Mouse (Mus musculus) heart, postnatal 36 days (tissue): Measurements from ENCODE around the gene Pdgfra. TPM values are rescaled to one million over a fixed set of nuclear protein-coding genes. Genes with fewer than 3 reads are reported as not detected.

Experiments used
- DNase-seq, 2 experiments: peaks; one replicate each; pipeline ENCODE4 v3.0.0; 2021 to 2022
- intact Hi-C: fragments of 180-260 bp; cut with DNase I; formaldehyde crosslinking; loops from one replicate; pipeline ENCODE4 v1.15.1; 2025
- total RNA-seq, 2 experiments: library from RNA; stranded (reverse); gene quantifications; 2 replicates each; pipeline ENCODE4 v1.2.3; 2021

Pdgfra gene
- total RNA-seq, 2 experiments from 2014 or later = 30.2 to 31.7 TPM

GRCm38 (mm10) chr5:75154621-75155235, 2.6 kb downstream of the Pdgfra start:
- DNase-seq = peak; percentile 53 to 59

DNA sequence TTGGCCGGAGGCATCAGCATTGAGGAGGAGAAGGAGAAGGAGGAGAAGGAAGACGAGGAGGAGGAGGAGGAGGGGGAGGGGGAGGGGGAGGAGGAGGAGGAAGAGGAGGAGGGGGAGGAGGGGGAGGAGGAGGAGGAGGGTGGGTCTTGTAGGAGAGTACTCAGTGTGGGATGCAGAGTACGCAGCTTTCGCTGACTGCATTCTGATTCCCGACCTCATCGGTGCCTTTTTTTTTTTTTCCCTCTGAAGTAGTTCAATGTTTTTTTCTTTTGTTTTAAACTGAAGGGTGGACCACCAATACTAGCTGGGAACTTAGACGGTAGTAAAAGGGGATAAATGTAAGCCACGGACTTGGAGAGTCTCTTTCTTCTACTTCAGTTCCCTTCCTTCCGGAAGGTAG, 3.2 kb downstream of the Pdgfra start:
- intact Hi-C loops = loop anchor here (5.0 to 10.0 kb wide), 4 partner anchors 513 to 1160 kb away; partner anchors contain the start of gene Fip1l1
- DNase-seq = no peak

More at GRCm38 (mm10) chr5:75154621-75155235, 2.6 kb downstream of the Pdgfra start:
- intact Hi-C loops = loop anchor here (5.0 to 10.0 kb wide), 7 partner anchors 357 to 1392 kb away; partner anchors contain the start of gene Fip1l1

DNA sequence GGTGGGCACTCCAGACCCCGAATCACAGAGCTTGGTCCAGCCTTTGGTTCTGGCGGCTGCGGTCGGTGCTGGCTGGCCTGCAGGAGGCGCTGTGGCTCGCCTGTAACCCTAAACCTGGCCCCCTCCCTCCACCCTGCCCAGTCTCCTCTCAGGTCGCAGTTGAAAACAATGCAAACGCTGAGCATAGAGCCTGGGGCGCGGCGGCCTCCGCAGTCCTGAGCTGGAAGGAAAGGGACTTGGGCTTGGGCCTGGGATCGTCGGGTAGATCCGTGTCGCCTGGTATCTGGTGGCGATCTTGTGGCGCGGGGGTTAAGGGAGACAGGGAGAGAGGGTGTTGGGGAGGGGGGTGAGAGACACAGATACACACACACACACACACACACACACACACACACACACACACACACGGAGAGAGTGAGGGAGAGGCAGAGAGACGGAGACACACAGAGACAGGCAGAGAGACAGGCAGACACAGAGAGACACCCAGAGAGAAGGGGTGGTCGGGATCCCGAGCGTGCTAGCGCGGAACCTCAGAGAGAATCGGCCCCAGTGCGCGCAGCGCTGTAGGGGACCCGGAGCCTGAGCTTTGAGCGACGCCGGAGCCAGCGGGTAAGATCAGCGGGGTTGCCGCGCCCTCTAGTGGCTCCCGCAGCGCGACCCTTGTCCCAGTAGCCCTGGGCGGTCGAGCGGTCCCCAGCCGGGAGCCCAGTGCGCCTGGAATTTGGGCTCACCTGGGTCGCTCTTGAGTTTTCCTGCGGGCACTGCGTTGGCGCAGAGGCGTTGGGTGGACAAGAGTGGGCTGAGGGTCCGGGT, 3.9 kb downstream of the Pdgfra start:
- DNase-seq = peak; percentile 91
- intact Hi-C loops = loop anchor here (1.0 to 10.0 kb wide), 7 partner anchors 514 to 1469 kb away; partner anchors contain the start of gene Fip1l1

- peak; percentile 45 to 53 for DNase-seq
- intact Hi-C loops = loop anchor here (1.0 to 10.0 kb wide), 8 partner anchors 514 to 1470 kb away; partner anchors contain the start of gene Fip1l1
These were observed 4.5 kb downstream of the Pdgfra start for GRCm38 (mm10) chr5:75156554-75157036.

GRCm38 (mm10) chr5:75157038-75157437, 4.9 kb downstream of the Pdgfra start:
- peak; percentile 49 to 55 for DNase-seq
- intact Hi-C loops = loop anchor here (1.0 to 10.0 kb wide), 7 partner anchors 515 to 1470 kb away; partner anchors contain the start of gene Fip1l1

GRCm38 (mm10) chr5:75160530-75161170, 8.6 kb downstream of the Pdgfra start:
- no peak for DNase-seq
- intact Hi-C loops = no loop called here

GRCm38 (mm10) chr5:75161586-75161985, 9.5 kb downstream of the Pdgfra start:
- intact Hi-C loops = no loop called here
- no peak for DNase-seq

DNA sequence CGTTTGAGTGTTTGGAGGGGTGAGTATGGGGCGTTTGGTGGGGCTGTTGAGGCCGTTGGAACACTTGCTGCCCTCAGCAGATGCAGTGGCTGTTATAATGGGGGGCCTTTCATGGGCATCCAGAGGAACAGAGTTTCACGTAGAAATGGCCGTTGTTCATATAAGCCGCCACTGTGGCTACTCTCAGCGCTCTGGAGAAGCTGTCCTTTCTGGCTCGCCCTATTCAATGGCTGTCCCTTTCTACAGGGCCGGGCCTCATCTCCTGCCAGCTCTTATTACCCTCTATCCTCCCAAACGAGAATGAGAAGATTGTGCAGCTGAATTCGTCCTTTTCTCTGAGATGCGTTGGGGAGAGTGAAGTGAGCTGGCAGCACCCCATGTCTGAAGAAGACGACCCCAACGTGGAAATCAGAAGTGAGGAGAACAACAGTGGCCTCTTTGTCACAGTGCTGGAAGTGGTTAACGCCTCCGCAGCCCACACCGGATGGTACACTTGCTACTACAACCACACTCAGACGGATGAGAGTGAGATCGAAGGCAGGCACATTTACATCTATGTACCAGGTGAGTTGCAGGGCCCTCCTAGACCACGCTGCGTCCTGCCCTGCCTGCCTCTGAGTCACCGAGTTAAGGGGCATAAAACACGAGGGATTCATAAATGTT, 11.3 kb downstream of the Pdgfra start:
- no peak for DNase-seq
- intact Hi-C loops = no loop called here

- DNase-seq = no peak
- intact Hi-C loops = no loop called here
These were observed 12.6 kb downstream of the Pdgfra start for GRCm38 (mm10) chr5:75164688-75165087.

GRCm38 (mm10) chr5:75169837-75170236, 17.7 kb downstream of the Pdgfra start:
- intact Hi-C loops = no loop called here
- no peak for DNase-seq

- intact Hi-C loops = no loop called here
- DNase-seq = no peak
These were observed 19.8 kb downstream of the Pdgfra start for GRCm38 (mm10) chr5:75171859-75172258.

DNA sequence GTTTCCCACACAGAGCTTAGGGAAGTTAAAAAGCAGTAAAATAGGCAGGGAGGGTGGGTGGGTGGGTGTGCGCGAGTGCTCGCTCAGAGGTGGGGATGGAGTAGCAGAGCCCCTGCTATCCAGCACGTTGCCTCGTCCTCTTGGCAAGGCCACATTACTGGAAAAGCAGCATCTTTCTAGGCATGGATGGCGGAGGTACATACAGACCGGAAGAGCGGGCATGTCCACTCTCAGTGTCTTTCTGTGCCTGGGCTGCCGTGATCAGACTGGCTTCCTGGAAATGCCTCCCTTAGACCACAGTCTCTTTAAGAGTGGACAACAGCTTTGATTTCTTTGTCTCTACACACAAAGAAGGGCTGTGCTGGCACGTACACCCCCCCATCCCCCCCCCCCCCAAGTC, 27.2 kb downstream of the Pdgfra start:
- DNase-seq = no peak
- intact Hi-C loops = no loop called here

GRCm38 (mm10) chr5:75179726-75180290, 27.7 kb downstream of the Pdgfra start:
- intact Hi-C loops = no loop called here
- DNase-seq = no peak

DNA sequence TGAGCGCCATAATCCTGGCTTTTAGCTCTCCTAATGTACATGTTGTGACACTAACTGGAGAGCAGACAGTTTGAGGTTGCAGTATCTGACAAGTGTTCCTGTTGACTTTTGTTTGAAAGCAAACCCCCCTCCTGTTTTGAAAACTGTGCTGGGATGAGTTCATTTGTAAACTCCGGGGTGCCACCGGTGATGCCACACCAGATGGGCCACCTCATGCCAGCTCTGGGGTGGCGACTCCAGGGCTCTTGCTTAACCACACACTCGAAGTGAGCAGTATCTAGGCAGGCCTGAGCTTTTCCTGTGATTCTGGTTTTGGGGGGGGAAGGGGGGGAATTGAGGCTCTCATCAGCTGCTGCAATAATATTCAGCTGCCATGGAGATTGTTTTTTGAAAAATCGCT, 31.6 kb downstream of the Pdgfra start:
- intact Hi-C loops = no loop called here
- no peak for DNase-seq

- DNase-seq = no peak
These were observed 32.0 kb downstream of the Pdgfra start for GRCm38 (mm10) chr5:75184112-75184511.

GRCm38 (mm10) chr5:75184693-75185235, 32.7 kb downstream of the Pdgfra start:
- intact Hi-C loops = no loop called here
- DNase-seq = no peak

More at GRCm38 (mm10) chr5:75184112-75184511, 32.0 kb downstream of the Pdgfra start:
- intact Hi-C loops = no loop called here

DNA sequence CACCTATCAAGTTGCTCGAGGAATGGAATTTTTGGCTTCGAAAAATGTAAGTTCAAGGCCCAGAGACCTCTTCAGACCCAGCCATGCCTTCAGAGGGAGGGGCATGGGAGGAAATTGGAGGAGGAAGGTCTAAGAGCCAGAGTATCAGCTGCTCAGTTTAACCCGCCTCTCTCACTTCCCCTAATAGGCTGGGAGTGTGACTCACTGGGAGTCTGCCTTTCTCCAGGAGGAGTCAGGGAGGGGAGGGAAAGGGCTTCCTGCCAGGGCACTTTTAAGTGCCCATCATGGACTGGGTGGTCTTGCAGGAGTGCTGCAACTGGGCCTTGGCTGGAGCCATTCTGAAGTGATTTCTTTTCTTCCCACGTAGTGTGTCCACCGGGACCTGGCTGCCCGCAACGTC, 33.5 kb downstream of the Pdgfra start:
- intact Hi-C loops = no loop called here
- no peak for DNase-seq

DNA sequence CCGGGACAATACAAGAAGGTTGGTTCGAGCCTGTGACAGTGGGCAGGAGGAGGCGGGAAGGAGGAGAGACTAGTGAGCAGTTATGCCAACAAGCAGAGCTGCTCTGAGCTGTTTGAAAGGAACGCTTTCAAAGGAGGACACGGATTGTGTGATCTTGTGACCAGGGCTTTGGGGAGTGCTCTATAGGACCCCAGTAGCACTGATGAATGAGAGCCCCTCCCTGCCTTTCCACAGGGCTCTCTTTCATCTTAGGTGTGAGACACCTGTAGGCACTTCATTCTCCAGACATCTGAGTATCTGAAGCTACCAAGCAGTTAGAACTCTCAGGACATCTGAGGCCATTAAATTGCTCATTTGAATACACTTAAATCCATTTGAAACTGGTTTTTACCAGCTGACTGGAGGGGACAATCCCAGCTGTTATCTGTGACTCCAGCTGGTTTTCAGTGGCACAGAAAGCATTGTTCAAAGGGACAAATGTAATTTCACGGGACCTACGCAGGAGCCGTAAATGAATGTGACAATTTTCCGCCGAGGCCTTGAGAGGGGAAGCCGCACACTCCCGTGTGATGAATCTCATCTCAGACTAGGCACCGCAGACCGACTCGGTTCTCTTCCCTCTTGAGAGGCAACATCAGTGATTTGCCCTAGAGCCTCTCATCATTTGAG, 37.4 kb downstream of the Pdgfra start:
- intact Hi-C loops = no loop called here
- DNase-seq = no peak

DNA sequence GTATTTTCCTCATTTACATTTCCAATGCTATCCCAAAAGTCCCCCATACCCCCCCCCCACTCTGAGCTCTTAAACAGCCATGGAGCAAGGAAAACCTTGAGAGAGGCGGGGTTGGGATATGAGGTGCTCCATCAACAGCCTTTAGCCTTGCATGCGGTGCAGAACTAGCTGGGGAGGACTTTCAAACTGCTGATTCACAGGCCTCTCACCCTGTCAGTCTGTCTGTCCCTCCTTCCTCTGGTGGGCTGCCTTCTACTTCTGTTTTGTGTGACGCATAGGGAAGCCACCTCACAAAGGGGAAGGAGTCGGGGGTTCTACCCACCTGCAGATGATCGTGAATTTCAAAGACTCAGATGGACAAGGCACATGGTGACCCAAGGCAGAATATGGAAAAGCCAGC, 41.0 kb downstream of the Pdgfra start:
- no peak for DNase-seq
- intact Hi-C loops = no loop called here
